26 mouse cellular contexts compared by ENCODE assay signal in the genomic region with DNA sequence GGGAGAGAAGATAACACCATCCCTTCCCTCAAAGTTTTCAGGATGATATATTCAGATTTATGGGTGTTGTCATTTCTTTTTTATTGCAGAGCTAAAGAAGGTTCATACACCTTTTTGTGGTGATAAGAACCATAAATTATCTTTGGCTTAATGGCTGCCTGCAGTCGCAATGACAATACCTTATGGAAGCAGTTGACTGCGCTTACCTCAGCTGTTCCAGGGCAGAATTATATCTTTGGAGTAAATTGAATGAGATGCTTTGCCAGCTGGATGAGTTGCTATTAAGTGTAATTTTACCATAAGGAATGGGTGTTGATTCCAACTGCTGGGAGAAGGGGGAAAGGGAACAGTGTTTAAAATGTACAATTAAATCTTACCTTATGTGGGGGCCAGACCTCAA.
A peak's percentile ranks its signal among the peaks of the same experiment; 100 is the strongest.
DNase-seq lines count a peak whose midpoint lies in the region; ATAC-seq lines count a peak whose summit lies in the region.
"Had no signal": no experiment of that assay in that cellular context is flagged by ENCODE, and none has a peak within 500 bp of the region (broad histone marks: within the 10 kb centered on the region; RNA-seq: fewer than 3 reads in every experiment).

No protein-coding gene starts in this region.

- no peaks in the 10 kb centered on the region for H3K36me3 ChIP-seq in neural tube, embryonic 11.5 days (ENCODE audit: control insufficient read depth, insufficient read depth, low read length)
- H3K36me3 ChIP-seq in neural tube, embryonic 13.5 days: no peaks in the 10 kb centered on the region
- H3K36me3 ChIP-seq in neural tube, embryonic 15.5 days: no peaks in the 10 kb centered on the region
- H3K36me3 ChIP-seq: embryonic facial prominence, embryonic 13.5 days; embryonic facial prominence, embryonic 15.5 days; forebrain, embryonic 10.5 days; forebrain, embryonic 12.5 days; G1E had no signal

- no peak overlapping the region for H3K4me3 ChIP-seq in neural tube, embryonic 11.5 days (ENCODE audit: low read depth, low read length)
- H3K4me3 ChIP-seq in neural tube, embryonic 13.5 days: no peak overlapping the region
- H3K4me3 ChIP-seq in neural tube, embryonic 15.5 days (replicated peaks): no peak overlapping the region
- H3K4me3 ChIP-seq: embryonic facial prominence, embryonic 13.5 days; embryonic facial prominence, embryonic 15.5 days; erythroblast, embryonic 14.5 days; forebrain, embryonic 10.5 days; forebrain, embryonic 12.5 days had no signal

- H3K4me2 ChIP-seq in neural tube, embryonic 11.5 days (ENCODE audit: low read depth): no peak overlapping the region
- H3K4me2 ChIP-seq in neural tube, embryonic 13.5 days: no peak overlapping the region
- H3K4me2 ChIP-seq in neural tube, embryonic 15.5 days: no peak overlapping the region
- H3K4me2 ChIP-seq: embryonic facial prominence, embryonic 13.5 days; embryonic facial prominence, embryonic 15.5 days; forebrain, embryonic 12.5 days had no signal

- 73% methylated on average over 2 of the region's 2 CpGs for WGBS in neural tube, embryonic 11.5 days
- 49% methylated on average over 2 of the region's 2 CpGs for WGBS in neural tube, embryonic 13.5 days
- 39% methylated on average over 2 of the region's 2 CpGs for WGBS in neural tube, embryonic 15.5 days

- intact Hi-C loops in heart, postnatal 14 days (cut with DNase I): no loop called here

- no peaks in the 10 kb centered on the region for H3K27me3 ChIP-seq in neural tube, embryonic 11.5 days (ENCODE audit: control insufficient read depth, insufficient read depth, low read length)
- H3K27me3 ChIP-seq in neural tube, embryonic 13.5 days: no peaks in the 10 kb centered on the region
- H3K27me3 ChIP-seq in neural tube, embryonic 15.5 days (replicated peaks): no peaks in the 10 kb centered on the region
- H3K27me3 ChIP-seq: CH12.LX; embryonic facial prominence, embryonic 13.5 days; embryonic facial prominence, embryonic 15.5 days; forebrain, embryonic 12.5 days; Patski had no signal

- no peak overlapping the region for H3K9ac ChIP-seq in neural tube, embryonic 11.5 days (ENCODE audit: low read length)
- no peak overlapping the region for H3K9ac ChIP-seq in neural tube, embryonic 13.5 days
- no peak overlapping the region for H3K9ac ChIP-seq in neural tube, embryonic 15.5 days (replicated peaks)
- H3K9ac ChIP-seq: embryonic facial prominence, embryonic 13.5 days; embryonic facial prominence, embryonic 15.5 days; forebrain, embryonic 12.5 days had no signal

- no peak overlapping the region for H3K27ac ChIP-seq in neural tube, embryonic 11.5 days (ENCODE audit: low read depth, low read length)
- H3K27ac ChIP-seq in neural tube, embryonic 13.5 days (replicated peaks): no peak overlapping the region
- H3K27ac ChIP-seq in neural tube, embryonic 15.5 days (replicated peaks): no peak overlapping the region
- H3K27ac ChIP-seq: embryonic facial prominence, embryonic 13.5 days; embryonic facial prominence, embryonic 15.5 days; forebrain, embryonic 10.5 days; forebrain, embryonic 12.5 days had no signal

- DNase-seq in neural tube, embryonic 11.5 days (ENCODE audit: low spot score): no peak
- no peak for DNase-seq in neural tube, embryonic 10.5 days (ENCODE audit: extremely low spot score, low spot score)
- no peak for DNase-seq in heart, postnatal 14 days
- no peak for DNase-seq in layer of hippocampus, postnatal 36 days
- DNase-seq: adrenal gland, adult 2 months; adrenal gland, postnatal 10 days; adrenal gland, postnatal 25 days; B cell, adult 2 months; cerebellum, adult 11-12 months; cerebellum, adult 2 months; cerebellum, adult 9-10 months; cerebellum, postnatal 10 days; cerebellum, postnatal 25 days had no signal

- ATAC-seq in neural tube, embryonic 11.5 days (ENCODE audit: insufficient read depth, low FRiP score, low TSS enrichment): 0 out of 2 replicates have a peak, but pooled peaks have one; percentile 31
- peak; percentile 50; the same call in 1 of the 2 replicates for ATAC-seq in neural tube, embryonic 13.5 days (ENCODE audit: low read depth)
- peak; percentile 69; the same call in 1 of the 2 replicates for ATAC-seq in neural tube, embryonic 15.5 days (ENCODE audit: low FRiP score)
- ATAC-seq: CD4-positive, CD25-positive, alpha-beta regulatory T cell, adult 4 months; forebrain, embryonic 14.5 days; forebrain, embryonic 16.5 days; Patski had no signal

- H3K9me3 ChIP-seq in neural tube, embryonic 11.5 days (ENCODE audit: control insufficient read depth, low read length): no peaks in the 10 kb centered on the region
- H3K9me3 ChIP-seq in neural tube, embryonic 13.5 days: no peaks in the 10 kb centered on the region
- H3K9me3 ChIP-seq in neural tube, embryonic 15.5 days (replicated peaks): no peaks in the 10 kb centered on the region
- H3K9me3 ChIP-seq: embryonic facial prominence, embryonic 13.5 days; embryonic facial prominence, embryonic 15.5 days; forebrain, embryonic 10.5 days; forebrain, embryonic 12.5 days; G1E had no signal

- no peaks in the 10 kb centered on the region for H3K4me1 ChIP-seq in neural tube, embryonic 11.5 days (ENCODE audit: control insufficient read depth, insufficient read depth, low read length)
- H3K4me1 ChIP-seq in neural tube, embryonic 13.5 days (replicated peaks): 0 out of 2 replicates have a peak, but pooled peaks cover 9% of the 10 kb centered on the region
- no peaks in the 10 kb centered on the region for H3K4me1 ChIP-seq in neural tube, embryonic 15.5 days
- H3K4me1 ChIP-seq: embryonic facial prominence, embryonic 13.5 days; embryonic facial prominence, embryonic 15.5 days; forebrain, embryonic 10.5 days; forebrain, embryonic 12.5 days had no signal
